Mouse (Mus musculus) midbrain, embryonic 16.5 days (tissue): ENCODE data around the gene Atp7a. TPM values are rescaled to one million over a fixed set of nuclear protein-coding genes. Genes with fewer than 3 reads are reported as not detected.

Source experiments
- ATAC-seq: fragments of 200-750 bp; cut with Nextera tagmentation; 2 replicates; pipeline ENCODE4 v1.8.0; 2017; ENCODE audit warnings: moderate TSS enrichment
- H3K27ac ChIP-seq: fragments of 300-500 bp; sonication (generic); 2 replicates; pipeline ENCODE4 v1.5.1; 2014; ENCODE audit warnings: mild to moderate bottlenecking, low read length, mixed read lengths
- H3K27me3 ChIP-seq: fragments of 300-500 bp; sonication (generic); 2 replicates; pipeline ENCODE4 v1.6.1; 2014; ENCODE audit warnings: low read depth, low read length, mixed read lengths; ENCODE audit not compliant: control insufficient read depth, insufficient read depth
- H3K36me3 ChIP-seq: fragments of 300-500 bp; sonication (generic); 2 replicates; pipeline ENCODE4 v1.6.1; 2014; ENCODE audit warnings: mild to moderate bottlenecking, low read length, moderate library complexity, mixed read lengths; ENCODE audit not compliant: control insufficient read depth, insufficient read depth
- H3K4me1 ChIP-seq: fragments of 300-500 bp; sonication (generic); 2 replicates; pipeline ENCODE4 v1.6.1; 2014; ENCODE audit warnings: mild to moderate bottlenecking, low read length, mixed read lengths; ENCODE audit not compliant: control insufficient read depth, insufficient read depth
- H3K4me2 ChIP-seq: fragments of 300-500 bp; sonication (generic); 2 replicates; pipeline ENCODE4 v1.6.1; 2014; ENCODE audit warnings: mild to moderate bottlenecking, low read length, mixed read lengths
- H3K4me3 ChIP-seq: fragments of 300-500 bp; sonication (generic); 2 replicates; pipeline ENCODE4 v1.5.1; 2014; ENCODE audit warnings: low read depth, mild to moderate bottlenecking, low read length, moderate library complexity, mixed read lengths
- H3K9ac ChIP-seq: fragments of 300-500 bp; sonication (generic); 2 replicates; pipeline ENCODE4 v1.6.1; 2014; ENCODE audit warnings: low read depth, low read length, mixed read lengths
- H3K9me3 ChIP-seq: fragments of 300-500 bp; sonication (generic); replicated peaks from 2 replicates; pipeline ENCODE4 v1.6.1; 2014; ENCODE audit warnings: mild to moderate bottlenecking, low read length, mixed read lengths; ENCODE audit not compliant: control insufficient read depth, poor library complexity, severe bottlenecking
- WGBS: fragments of 180-500 bp; shearing (Covaris S2); extraction: QIAGEN DNeasy Blood & Tissue Kit; methylation state at CpG from one replicate; pipeline ENCODE4 v1.1.7; 2014; 5-methylcytosine and 5-hydroxymethylcytosine counted together
- polyA plus RNA-seq: library from polyadenylated mRNA; unstranded; fragments of >200 nt; fragmentation: Nextera tagmentation; extraction: Ambion mirVana; gene quantifications from 2 replicates; pipeline ENCODE4 v1.2.1, GENCODE M21; 2015

Gene Atp7a
- polyA plus RNA-seq, 1 experiment from 2014 or later, result 13.9 TPM

DNA sequence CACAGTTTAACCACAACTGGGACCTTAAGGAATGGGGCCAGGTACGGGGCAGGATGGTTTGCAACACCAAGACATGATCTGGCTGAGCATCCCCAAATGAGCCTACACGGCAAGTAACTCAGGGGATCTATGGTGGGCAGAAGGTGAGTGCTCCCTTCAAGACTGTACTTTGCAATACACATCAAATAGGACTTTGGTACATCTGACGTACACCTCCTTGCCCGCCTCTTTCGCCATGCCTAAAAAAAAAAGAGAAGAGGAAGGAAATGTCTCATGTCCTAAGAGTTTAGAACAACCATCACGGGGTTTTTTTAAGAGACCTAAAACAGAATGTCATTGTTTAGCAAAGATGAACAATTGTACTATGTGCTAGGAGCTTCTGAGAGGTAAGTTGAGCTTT lies 115.9 kb downstream of the Atp7a start, which contains the start of gene Tlr13:
Gene Tlr13, plus strand, starts transcription at position 269 of the 400 bp plus-strand sequence.
- no peaks in the 10 kb centered on the region for H3K36me3 ChIP-seq
- no peaks in the 10 kb centered on the region for H3K4me1 ChIP-seq
- no peaks in the 10 kb centered on the region for H3K9me3 ChIP-seq
- no peak within 1 kb of the TSS for H3K4me3 ChIP-seq
- 87% methylated on average over 6 of the region's 6 CpGs for WGBS
- no peak within 1 kb of the TSS for H3K9ac ChIP-seq
- ATAC-seq, result no peak
- no peak within 1 kb of the TSS for H3K27ac ChIP-seq
- H3K4me2 ChIP-seq, result no peak within 1 kb of the TSS
- H3K27me3 ChIP-seq, result no peaks in the 10 kb centered on the region

DNA sequence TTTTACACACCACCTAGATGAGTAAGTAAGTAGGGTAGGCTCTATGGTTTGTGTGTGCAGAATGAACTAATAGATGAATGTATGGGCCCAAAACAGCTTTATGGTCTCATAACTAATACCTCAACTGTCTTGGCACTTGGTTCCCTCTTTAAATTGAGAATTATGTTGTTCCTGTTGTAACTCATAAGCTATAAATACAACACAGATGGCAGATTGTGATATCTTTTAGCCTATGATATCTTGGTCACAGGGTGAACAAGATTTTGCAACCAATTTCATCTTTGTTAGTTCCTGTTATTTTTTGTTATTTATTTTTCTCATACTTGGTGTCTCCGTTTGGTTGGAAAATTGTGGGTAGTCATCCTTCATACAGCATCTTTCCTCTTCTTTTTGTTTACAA lies 121.1 kb downstream of the Atp7a start:
- no peak overlapping the region for H3K9ac ChIP-seq
- no peaks in the 10 kb centered on the region for H3K27me3 ChIP-seq
- no peak overlapping the region for H3K4me2 ChIP-seq
- no peaks in the 10 kb centered on the region for H3K9me3 ChIP-seq
- ATAC-seq, result no peak
- H3K4me1 ChIP-seq, result no peaks in the 10 kb centered on the region
- no peak overlapping the region for H3K27ac ChIP-seq
- WGBS, result 95% methylated on average over 1 of the region's 1 CpGs
- H3K4me3 ChIP-seq, result no peak overlapping the region
- H3K36me3 ChIP-seq, result no peaks in the 10 kb centered on the region

DNA sequence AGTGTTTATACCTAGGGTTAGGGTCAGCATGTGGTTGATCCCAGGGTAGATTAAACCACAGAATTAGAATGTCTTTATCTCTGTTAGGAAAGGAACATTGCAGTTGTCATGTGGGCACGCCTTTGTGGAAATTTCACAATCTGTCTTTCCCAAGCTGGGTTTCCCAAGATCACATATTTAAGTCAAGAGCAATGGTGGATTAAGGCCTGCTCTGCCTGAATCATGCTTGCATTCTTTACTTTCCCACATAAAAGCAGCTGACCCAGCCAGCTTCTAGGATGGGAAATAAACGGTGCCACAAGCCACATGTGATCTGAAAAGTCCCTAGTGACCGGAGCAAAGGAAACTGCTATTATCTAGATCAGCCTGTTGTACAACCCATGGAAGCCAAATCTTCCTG lies 122.4 kb downstream of the Atp7a start:
- H3K36me3 ChIP-seq, result no peaks in the 10 kb centered on the region
- no peak overlapping the region for H3K4me2 ChIP-seq
- H3K4me3 ChIP-seq, result no peak overlapping the region
- no peak overlapping the region for H3K9ac ChIP-seq
- no peaks in the 10 kb centered on the region for H3K27me3 ChIP-seq
- no peaks in the 10 kb centered on the region for H3K9me3 ChIP-seq
- H3K4me1 ChIP-seq, result no peaks in the 10 kb centered on the region
- WGBS, result 91% methylated on average over 3 of the region's 3 CpGs
- H3K27ac ChIP-seq, result no peak overlapping the region
- no peak for ATAC-seq

DNA sequence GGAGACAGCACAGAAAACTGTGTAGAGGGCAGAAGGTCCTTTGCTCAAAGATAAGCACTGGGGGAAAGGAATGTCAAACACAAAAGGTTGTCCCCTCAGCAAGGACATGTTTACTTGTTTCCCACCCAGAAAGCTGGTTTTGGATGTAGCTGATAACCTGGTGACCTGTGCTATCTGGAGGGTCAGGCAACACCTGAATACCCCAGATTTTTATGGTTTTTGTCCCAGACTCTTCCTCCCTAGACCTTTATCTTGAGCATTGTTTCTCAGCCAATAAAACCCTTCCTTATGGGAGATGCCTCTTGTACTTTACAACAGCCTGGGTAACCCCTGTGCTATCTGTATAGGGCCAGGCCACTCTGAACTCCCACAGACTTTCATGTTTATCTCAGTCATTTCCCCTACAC lies 127.1 kb downstream of the Atp7a start:
- H3K9ac ChIP-seq, result no peak overlapping the region
- H3K36me3 ChIP-seq, result no peaks in the 10 kb centered on the region

DNA sequence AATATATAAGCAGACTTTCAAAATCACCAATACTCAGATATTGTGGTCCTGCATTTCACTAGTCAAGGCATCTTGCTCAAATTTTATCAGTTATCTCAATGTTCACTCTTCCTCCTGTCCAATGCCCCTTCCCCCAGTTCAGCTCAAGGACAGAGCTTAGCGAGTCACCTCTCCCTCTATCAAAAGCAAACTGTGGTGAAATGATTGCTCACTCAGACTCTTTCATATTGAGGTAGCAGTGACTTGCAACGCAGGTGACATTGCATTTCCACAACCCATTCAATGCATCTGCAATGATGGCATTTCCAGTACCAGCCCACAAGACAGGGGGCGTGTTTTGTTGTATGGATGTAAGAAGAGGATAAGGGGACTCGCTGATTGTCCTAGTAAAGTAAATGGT lies 128.8 kb downstream of the Atp7a start:
- no peak overlapping the region for H3K27ac ChIP-seq
- no peaks in the 10 kb centered on the region for H3K4me1 ChIP-seq
- H3K36me3 ChIP-seq, result no peaks in the 10 kb centered on the region
- H3K4me2 ChIP-seq, result no peak overlapping the region
- H3K9me3 ChIP-seq, result no peaks in the 10 kb centered on the region
- no peak overlapping the region for H3K9ac ChIP-seq
- no peak for ATAC-seq
- 83% methylated on average over 4 of the region's 4 CpGs for WGBS
- H3K27me3 ChIP-seq, result no peaks in the 10 kb centered on the region
- H3K4me3 ChIP-seq, result no peak overlapping the region

More for the DNA sequence above, 127.1 kb downstream of the Atp7a start:
- ATAC-seq, result no peak
- no peak overlapping the region for H3K4me2 ChIP-seq
- no peaks in the 10 kb centered on the region for H3K27me3 ChIP-seq
- no peaks in the 10 kb centered on the region for H3K4me1 ChIP-seq
- H3K4me3 ChIP-seq, result no peak overlapping the region
- H3K27ac ChIP-seq, result no peak overlapping the region
- no peaks in the 10 kb centered on the region for H3K9me3 ChIP-seq

DNA sequence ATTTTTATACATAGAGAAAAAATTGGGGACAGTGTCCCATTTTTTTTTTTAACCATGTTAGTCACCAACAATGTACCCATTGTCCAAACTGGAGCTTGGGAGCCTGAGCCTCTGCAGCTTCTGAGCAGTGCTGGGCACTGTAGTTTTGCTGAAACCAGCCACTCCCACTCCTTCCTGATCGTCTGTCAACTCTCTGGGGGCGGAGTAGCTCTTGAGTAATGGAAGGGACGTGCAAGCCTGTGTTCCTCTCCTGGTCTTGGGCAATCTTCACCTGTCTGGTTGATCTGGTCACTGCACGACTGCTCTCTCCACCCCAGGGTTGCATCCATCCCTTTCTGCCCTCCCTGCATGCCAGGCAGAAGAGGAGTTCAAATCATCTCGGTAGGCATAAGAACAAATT lies 136.9 kb downstream of the Atp7a start:
- no peak for ATAC-seq
- H3K4me1 ChIP-seq, result no peaks in the 10 kb centered on the region
- H3K4me2 ChIP-seq, result no peak overlapping the region
- H3K36me3 ChIP-seq, result no peaks in the 10 kb centered on the region
- H3K27me3 ChIP-seq, result no peaks in the 10 kb centered on the region
- H3K27ac ChIP-seq, result no peak overlapping the region
- 59% methylated on average over 5 of the region's 5 CpGs for WGBS
- H3K9ac ChIP-seq, result no peak overlapping the region
- H3K4me3 ChIP-seq, result no peak overlapping the region
- no peaks in the 10 kb centered on the region for H3K9me3 ChIP-seq

DNA sequence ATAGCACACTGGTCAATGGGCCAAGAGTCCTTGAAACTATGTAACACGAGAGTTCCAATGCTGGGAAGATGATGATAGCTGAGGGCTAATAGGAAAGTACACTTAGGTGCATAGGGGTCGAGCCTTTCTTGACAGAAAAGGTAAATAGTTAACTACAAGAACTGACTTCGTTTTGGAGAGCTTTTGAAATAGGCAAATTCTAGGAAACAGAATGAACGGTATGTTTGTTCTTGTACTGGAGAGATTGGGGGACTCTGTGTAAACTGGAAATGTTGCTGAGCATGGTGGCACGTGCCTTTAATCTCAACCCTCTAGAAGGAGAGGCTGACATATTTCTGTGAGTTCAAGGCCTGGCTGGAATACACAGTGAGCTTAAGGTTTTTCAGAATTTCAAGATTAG lies 137.5 kb downstream of the Atp7a start:
- no peaks in the 10 kb centered on the region for H3K36me3 ChIP-seq
- H3K4me3 ChIP-seq, result no peak overlapping the region
- no peak for ATAC-seq
- H3K27ac ChIP-seq, result no peak overlapping the region
- no peaks in the 10 kb centered on the region for H3K4me1 ChIP-seq
- no peak overlapping the region for H3K9ac ChIP-seq
- no peak overlapping the region for H3K4me2 ChIP-seq
- H3K27me3 ChIP-seq, result no peaks in the 10 kb centered on the region
- H3K9me3 ChIP-seq, result no peaks in the 10 kb centered on the region
- 76% methylated on average over 5 of the region's 5 CpGs for WGBS

DNA sequence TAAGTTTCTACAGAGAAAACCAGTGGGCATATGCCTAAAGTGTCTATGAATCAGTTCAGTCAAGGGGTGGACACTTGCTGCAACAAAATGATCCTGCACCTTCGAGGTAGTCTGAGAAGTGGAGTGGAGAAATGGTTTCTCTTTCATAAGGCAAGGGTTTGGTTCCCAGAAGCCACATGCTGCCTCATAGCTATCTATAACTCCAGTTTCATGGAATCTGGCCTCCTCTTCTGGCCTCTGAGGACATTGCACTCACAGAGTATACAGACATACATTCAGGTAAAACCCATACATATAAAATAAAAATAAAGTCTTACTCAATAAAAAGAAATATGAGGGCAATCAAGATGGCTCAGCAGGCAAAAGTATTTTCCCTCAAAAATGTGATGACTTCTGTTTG lies 138.0 kb downstream of the Atp7a start:
- Histone ChIP-seq H3K27ac (no peak overlapping the region), H3K9ac (no peak overlapping the region), H3K4me1 (no peaks in the 10 kb centered on the region), H3K36me3 (no peaks in the 10 kb centered on the region), H3K4me2 (no peak overlapping the region), H3K9me3 (no peaks in the 10 kb centered on the region), H3K4me3 (no peak overlapping the region), H3K27me3 (no peaks in the 10 kb centered on the region)
- 68% methylated on average over 1 of the region's 1 CpGs for WGBS
- no peak for ATAC-seq

DNA sequence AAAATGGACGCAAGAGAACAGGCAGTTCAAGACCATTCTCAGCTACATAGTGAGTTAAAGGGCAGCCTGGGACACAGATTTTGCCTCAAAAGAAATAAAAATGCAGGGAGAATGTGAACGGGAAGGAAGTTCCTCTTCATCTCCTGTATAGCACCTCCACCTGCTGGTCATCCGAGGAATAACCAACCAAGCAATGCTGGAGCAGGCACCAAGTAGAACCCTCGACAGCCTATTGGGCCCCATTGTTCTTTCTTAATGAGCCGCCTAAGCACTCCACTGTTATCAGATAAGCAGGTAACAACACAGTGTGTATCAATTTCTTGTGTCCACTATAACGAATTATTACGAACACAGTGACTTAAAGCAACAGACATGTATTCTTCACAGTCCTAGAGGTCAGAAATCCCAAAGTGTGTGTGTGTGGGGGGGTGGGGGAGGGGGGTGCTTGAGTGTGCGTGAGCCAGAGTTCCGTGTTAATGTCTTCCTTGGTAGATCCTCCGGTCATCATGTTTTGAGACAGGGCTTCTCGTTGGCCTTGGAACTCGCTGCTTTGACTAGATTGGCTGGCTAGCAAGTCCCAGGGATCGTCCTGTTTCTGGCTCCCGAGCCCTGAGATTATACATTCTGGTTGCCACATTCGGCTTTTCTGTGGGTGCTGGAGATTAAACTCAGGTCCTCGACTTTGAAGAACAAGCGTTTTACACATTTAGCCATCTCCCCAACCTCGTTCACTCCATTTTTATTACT lies 144.2 kb downstream of the Atp7a start:
- H3K4me2 ChIP-seq, result peak overlapping the region; percentile 47
- H3K9ac ChIP-seq, result peak overlapping the region; percentile 5; the same call in 1 of the 2 replicates
- H3K36me3 ChIP-seq, result no peaks in the 10 kb centered on the region
- no peak overlapping the region for H3K27ac ChIP-seq
- peak overlapping the region; percentile 31 for H3K4me3 ChIP-seq
- H3K4me1 ChIP-seq, result no peaks in the 10 kb centered on the region
- H3K9me3 ChIP-seq, result no peaks in the 10 kb centered on the region
- peak; percentile 88 for ATAC-seq
- H3K27me3 ChIP-seq, result no peaks in the 10 kb centered on the region
- 27% methylated on average over 18 of the region's 18 CpGs for WGBS
